Mouse (Mus musculus) megakaryocyte, embryonic 14.5 days (primary cell): ENCODE results near the gene Bik.
A peak's percentile ranks its signal among the peaks of the same experiment; 100 is the strongest.

Source experiments
- FLI1 ChIP-seq: IDR thresholded peaks from 2 replicates; pipeline ENCODE4 v1.6.1; 2012; ENCODE audit warnings: low read length, inconsistent platforms, mixed read lengths
- GATA1 ChIP-seq: IDR thresholded peaks from 3 replicates; pipeline ENCODE4 v1.6.1; 2012; ENCODE audit warnings: mixed read lengths, low read length, inconsistent platforms, borderline replicate concordance

GRCm38 (mm10) chr15:83555161-83555974 is 28.7 kb downstream of the Bik start:
- peak; percentile 62; the same call in 1 of the 3 replicates for TF ChIP-seq GATA1
- TF ChIP-seq FLI1, result peak; percentile 50; the same call in 1 of the 2 replicates
